Mouse (Mus musculus) heart, adult 18-20 months (tissue): ENCODE data around the gene Rpl18. TPM values are rescaled to one million over a fixed set of nuclear protein-coding genes. Genes with fewer than 3 reads are reported as not detected.

ENCODE experiments used
- DNase-seq, 2 experiments: peaks; one replicate each; pipeline ENCODE4 v3.0.0; 2021 to 2022; ENCODE audit warnings: mixed read lengths in 1 of 2
- total RNA-seq, 2 experiments: library from RNA; stranded (reverse); gene quantifications; 2 replicates each; pipeline ENCODE4 v1.2.3; 2021

Rpl18 gene
- total RNA-seq, 2 experiments from 2014 or later = 574 to 615 TPM

GRCm38 (mm10) chr7:45713881-45714520 lies 1.3 kb upstream of the Rpl18 start:
- peak in 1 of 2 experiments; percentile 20 for DNase-seq

DNA sequence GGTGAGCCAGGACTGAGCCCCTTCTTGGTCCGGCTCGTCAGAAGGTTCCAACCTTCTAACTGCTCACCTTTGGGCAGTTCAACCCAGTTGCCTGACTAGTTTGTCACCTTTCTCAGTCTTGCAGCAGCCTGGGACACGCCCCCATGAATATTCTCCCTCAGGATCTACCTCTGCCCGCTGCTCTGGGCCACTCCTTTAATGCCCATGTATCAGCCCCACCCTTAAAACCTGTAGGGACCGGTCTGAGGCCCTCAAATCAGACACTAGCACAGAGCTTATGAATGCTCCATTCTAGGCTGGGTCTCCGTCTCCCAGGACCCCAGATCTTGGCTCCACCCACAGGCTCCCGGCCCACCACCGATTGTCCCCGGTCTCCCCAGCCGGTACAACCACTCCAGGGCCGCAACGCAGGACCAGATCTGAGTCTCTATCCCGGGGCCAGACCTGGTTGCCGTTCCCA lies 597 bp upstream of the Rpl18 start:
- no peak for DNase-seq

DNA sequence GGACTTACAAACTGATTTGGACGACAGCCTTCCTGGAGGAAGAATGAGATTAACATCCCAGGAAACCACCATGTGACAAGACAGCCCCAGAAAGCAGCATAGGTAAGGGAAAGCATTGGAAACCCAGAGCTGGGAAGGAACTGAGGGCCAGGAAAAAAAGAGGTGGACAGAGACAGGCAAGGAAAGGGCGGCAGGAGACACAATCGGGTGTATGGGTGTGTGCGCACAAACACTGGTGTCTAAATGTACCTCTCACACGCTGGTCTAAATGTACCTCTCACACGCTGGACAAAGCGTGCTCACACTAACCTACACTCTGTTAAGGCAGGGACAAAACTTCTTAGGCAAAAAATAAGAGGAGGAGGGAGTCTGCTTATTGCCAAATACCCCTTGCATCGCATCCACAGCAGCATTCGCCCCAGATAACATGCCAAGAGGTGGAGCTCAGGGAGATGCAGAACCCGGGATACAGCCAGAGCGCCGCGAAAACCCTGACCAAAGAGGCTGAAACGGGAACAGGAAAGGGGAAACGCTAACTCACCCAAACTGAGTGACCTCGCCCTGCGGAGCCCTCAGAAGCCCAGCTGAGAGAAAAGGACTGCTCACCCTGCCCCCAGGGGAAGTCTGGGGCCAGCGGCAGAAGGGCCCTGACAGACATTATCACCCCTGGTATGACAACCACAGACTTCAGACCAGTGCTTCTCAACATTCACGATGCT lies 643 bp downstream of the Rpl18 start:
- DNase-seq = peak; percentile 34 to 58

- DNase-seq = peak in 1 of 2 experiments; percentile 17
These were observed 1.2 kb downstream of the Rpl18 start for GRCm38 (mm10) chr7:45716460-45716857.

DNA sequence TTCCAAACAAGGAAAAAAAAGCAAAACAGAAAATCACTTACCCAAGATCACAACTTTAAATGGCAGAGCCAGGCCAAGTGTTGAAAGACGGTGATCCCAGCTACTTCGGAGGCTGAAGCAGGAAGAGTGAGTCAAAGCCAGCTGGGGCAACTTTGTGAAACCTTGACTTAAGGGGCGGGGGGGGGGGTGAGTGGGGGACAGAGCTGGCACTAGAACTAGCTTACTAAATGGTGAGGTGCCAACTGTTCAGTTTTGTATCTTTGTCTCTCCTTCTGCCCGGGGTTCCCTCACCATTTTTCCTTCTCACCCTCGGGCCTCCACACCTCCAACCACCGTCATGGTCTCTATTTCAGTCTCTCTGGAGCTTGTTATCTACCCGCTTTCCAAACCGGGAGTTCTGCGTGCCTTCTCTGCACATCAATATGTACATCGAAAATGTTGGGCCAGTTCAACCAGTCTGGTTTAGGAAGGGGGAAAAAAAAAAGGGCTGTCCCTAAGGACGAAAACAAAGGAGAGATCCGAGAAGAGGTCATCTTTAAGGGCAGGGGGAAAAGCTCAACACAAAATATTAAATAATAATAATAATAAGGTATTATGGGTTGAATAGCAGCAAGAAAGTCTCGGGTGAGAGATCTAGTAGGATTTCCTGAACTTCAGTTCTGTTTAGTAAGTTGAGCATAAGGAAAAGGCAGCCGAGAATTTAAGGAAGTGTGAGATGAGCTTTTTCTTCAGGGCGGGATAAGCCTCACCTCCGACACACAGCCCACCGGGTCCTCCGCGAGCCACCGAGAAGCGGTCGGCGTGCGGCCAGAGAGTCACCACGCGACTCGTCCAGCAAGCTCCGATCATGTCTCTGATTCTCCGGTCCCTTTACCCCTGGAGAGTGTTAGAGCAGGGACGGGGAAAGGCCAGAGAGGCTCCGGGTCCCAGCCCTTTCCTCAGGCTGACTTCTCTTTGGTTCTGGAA lies 2.0 kb downstream of the Rpl18 start:
- peak in 1 of 2 experiments; percentile 28 for DNase-seq

DNA sequence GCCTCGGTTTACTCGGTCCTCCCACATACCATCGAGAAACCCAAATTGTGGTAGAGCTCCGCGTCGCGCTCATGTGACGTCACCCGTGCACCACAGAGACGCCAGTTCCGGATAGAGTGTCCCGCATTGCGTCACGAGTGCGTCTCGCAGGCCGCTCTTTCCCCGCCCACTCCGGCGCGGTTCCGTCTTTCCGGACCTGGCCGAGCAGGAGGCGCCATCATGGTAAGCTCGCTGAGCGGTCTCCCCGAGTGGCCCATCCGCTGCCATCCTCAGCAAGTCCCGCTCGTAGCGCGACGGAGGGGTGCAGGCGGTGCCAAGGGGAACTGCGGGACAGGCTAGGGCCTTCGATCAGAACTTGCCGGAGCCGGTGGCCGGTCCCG lies 2.7 kb downstream of the Rpl18 start, which contains the start of gene Sphk2:
Sphk2 (minus strand) TSS at position 85 of the 380 bp plus-strand sequence.
- peak; percentile 98 to 99 for DNase-seq

DNA sequence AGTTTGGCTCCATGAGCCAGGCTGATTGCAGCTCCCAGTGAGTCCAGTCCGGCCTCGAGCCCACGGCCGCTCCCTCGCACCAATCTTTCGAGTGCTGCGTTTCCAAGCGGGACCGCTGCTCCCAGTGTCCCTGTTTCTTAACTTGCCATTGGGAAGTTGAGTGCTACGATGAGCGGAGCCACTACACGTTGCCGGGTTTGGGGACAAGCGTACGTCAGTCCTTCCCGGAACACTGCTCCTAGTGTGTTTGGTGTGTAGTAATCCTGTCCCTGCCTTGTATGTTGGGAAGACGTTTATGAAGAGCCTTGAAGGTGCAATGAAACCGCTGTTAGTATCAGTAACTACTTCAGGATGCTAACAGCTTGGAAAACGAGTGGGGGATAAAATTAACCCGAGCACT lies 3.1 kb downstream of the Rpl18 start:
- no peak for DNase-seq

- no peak for DNase-seq
These were observed 3.9 kb downstream of the Rpl18 start for GRCm38 (mm10) chr7:45719180-45719579.

GRCm38 (mm10) chr7:45719738-45720412 lies 4.6 kb downstream of the Rpl18 start:
- DNase-seq = no peak

GRCm38 (mm10) chr7:45720413-45721233 lies 5.4 kb downstream of the Rpl18 start, which contains the start of gene Fam83e:
Gene Fam83e (plus strand): TSS chr7:45721212.
- DNase-seq = peak in 1 of 2 experiments; percentile 7

DNA sequence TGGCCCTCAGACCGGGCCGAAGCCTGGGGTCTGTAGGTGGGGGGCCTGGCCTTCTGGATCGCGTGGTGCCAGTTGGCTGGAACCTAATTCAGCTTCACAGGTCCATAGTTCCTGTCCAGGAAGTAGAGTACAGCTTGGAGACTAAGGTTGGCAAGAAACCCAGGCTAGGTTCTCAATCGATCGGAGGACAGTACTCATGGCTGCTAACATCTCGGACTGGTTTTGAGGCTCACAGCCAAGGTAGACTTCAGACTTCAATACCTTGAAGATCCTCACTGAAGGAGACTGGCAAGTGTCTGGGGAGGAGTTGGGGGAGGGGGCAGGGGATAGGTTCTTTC lies 5.9 kb downstream of the Rpl18 start:
- DNase-seq = peak in 1 of 2 experiments; percentile 4

DNA sequence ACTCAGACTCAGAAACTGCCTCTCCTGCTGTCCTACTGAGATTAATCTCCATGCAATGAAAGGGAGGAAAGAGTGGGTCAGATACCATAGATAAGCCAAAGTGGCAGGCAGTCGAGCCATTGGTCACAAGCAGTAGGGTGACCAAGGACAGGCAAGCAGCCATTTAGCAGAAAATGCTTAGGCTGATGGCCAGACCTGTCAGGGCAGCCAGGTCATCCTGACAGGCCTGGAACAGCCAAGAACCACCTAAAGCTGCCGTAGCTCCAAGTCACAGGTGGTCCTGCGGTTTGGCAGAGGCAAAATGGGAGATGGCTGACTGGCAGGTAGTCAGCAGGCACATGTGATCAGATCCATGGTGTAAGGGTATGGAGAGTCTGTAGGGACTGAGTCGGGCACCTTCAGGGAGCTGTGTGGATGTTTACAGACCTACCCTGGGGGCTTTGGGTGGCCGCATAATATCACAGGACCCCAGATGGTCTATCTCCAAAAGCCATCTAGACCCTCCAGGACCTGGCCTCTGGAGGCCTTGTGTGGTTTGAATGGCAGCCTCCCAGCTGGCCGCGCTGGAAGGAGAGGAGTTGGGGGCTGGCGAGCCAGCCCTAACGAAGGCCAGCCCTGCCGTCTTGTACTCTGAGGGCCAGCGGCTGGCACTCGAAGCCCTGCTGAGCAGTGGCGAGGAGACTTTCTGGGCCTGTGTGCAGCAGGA lies 6.5 kb downstream of the Rpl18 start:
- DNase-seq = peak; percentile 33 to 52

DNA sequence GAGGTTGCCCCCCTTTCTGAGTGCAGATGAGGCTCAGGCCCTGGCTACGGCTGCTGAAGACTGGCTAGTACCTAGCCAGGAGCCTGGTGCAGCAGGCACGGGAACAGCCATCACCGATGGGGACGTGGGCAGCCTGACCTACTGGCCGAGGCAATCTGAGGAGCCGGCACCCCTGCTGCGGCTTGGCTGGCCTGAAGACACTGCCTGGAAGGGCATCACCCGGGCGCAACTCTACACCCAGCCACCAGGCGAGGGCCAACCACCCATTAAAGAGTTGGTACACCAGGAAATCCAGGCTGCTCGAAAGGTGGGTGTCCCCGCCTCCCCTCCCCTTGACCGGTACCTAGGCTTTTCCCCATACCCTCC lies 7.1 kb downstream of the Rpl18 start:
- peak in 1 of 2 experiments; percentile 2 for DNase-seq

- no peak for DNase-seq
These were observed 8.0 kb downstream of the Rpl18 start for GRCm38 (mm10) chr7:45723301-45723700.

- DNase-seq = no peak
These were observed 8.5 kb downstream of the Rpl18 start for GRCm38 (mm10) chr7:45723781-45724180.

DNA sequence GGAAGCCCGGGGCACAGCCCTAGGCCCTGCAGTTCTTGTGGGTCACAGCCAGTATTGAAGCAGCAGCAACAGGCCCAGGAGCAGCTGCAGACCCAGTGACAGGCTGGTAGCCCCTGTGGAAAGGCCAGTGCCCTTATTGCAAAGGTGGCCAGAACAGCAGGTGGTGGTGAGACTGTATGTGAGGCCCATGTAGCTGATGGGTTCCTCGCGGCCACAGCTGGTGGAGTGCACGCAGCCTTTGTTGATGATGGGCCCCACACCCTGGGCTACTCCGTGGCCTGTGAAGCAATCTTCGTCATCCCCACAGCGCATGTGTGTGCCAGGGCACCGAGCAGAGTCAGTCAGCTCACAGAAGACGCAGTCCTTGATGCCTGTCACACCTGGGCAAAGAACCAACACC lies 9.9 kb downstream of the Rpl18 start:
- no peak for DNase-seq

GRCm38 (mm10) chr7:45725713-45726112 lies 10.5 kb downstream of the Rpl18 start, which contains the start of gene Spaca4:
Gene Spaca4 (minus strand): TSS chr7:45725813.
- no peak for DNase-seq

DNA sequence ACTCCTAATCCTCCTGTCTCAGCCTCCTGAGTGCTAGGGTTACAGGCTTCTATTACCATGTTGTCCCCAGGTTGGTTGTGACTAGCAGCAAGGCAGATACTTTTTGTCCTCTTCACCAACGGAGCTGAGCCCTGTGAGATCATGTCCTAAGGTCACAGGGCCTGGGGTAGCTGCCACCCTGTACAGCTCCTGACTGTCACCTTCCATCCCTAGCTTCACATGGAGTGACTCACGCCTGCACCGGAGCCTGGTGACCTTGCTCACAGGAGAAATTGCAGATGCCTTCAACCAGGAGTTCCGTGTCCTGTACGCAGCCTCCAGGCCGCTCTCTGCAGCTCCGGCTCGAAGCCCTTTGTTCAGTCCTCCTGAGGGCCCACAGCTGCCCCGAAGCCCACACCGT lies 11.2 kb downstream of the Rpl18 start:
- no peak for DNase-seq

- DNase-seq = no peak
These were observed 12.4 kb downstream of the Rpl18 start for GRCm38 (mm10) chr7:45727625-45728024.

DNA sequence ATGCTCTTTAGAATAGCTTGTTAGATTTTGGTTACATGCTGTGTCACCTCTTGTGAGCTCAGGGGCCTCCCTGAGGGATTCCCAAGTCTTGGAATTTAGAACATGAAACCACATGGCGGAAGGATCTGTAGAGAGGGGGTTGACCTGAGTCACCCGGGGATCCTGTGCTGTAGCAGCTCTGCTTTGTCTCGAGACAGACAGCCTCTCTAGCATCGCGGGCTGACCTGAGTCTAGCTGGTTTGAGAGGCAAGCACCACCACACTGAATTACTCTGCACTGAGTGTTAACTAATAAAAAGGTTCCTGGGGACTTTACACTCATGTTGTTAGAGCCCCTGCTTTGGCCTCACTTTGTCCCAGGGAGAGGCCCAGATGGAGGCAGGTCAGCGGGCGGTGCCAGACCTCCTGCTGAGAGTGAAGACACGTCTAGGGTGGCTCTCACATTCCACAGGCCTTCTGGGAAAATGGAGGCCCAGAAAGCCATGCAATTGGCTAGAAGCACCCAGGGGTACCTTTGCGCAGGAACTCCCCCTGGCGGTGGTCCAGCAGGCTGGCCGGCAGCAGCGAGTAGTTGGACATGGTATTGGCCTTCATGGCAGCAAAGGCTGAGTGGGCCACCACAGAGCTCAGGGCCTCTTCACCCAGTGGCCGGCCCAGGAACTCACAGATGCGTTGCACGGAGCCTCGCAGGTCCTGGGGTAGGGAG lies 15.6 kb downstream of the Rpl18 start:
- peak; percentile 11 to 15 for DNase-seq
